10 mouse cellular contexts compared by ENCODE assay signal in the genomic region with DNA sequence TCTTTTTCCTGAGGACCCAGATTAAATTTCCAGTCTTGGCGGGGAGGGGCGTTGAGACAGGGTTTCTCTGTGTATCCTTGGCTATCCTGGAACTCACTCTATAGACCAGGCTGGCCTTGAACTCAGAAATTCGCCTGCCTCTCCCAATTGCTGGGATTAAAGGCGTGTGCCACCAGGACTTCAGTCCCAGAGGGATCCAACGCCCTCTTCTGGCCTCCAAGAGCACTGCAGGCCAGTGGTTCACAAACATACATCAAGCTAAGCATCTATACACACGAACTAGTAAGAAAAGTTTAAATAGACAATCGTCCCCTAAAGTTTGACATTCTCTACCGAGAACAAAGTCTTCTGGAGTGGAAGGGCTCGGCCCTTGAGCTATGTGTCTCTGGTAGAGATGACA.
DNase-seq lines count a peak whose midpoint lies in the region; ATAC-seq and TF ChIP-seq lines count a peak whose summit lies in the region.
"Had no signal": no experiment of that assay in that cellular context is flagged by ENCODE, and none has a peak within 500 bp of the region (broad histone marks: within the 10 kb centered on the region; RNA-seq: fewer than 3 reads in every experiment).

No protein-coding gene starts in this region.

- DNase-seq in kidney, adult 2 months, result peak; percentile 34
- peak; percentile 56 for DNase-seq in adrenal gland, postnatal 10 days
- no peak for DNase-seq in frontal cortex, postnatal 14 days (ENCODE audit: low spot score in 2 of 2)
- DNase-seq in Muller cell, postnatal 12 days (ENCODE audit: inconsistent ontology term), result no peak
- DNase-seq: gastrocnemius, postnatal 36 days had no signal

- no peak overlapping the region for H3K4me3 ChIP-seq in kidney, adult 2 months (ENCODE audit: insufficient read depth, low read depth, low read length)
- H3K4me3 ChIP-seq in kidney, embryonic 16.5 days (ENCODE audit: low read length), result no peak overlapping the region
- no peak overlapping the region for H3K4me3 ChIP-seq in E14TG2a.4 (replicated peaks; ENCODE audit: low read length)
- no peak overlapping the region for H3K4me3 ChIP-seq in forebrain, embryonic 13.5 days

- H3K27ac ChIP-seq in kidney, adult 2 months (ENCODE audit: insufficient read depth, low read depth, low read length), result no peak overlapping the region
- no peak overlapping the region for H3K27ac ChIP-seq in kidney, embryonic 16.5 days (ENCODE audit: low read length)
- no peak overlapping the region for H3K27ac ChIP-seq in forebrain, embryonic 13.5 days

- H3K36me3 ChIP-seq in kidney, adult 2 months (ENCODE audit: control insufficient read depth, insufficient read depth, low read length), result no peaks in the 10 kb centered on the region
- H3K36me3 ChIP-seq in kidney, embryonic 16.5 days (ENCODE audit: insufficient read depth, low read length), result no peaks in the 10 kb centered on the region
- peaks cover 84% of the 10 kb centered on the region for H3K36me3 ChIP-seq in E14TG2a.4 (ENCODE audit: insufficient read depth, low read length)
- peaks cover 20% of the 10 kb centered on the region for H3K36me3 ChIP-seq in forebrain, embryonic 13.5 days (ENCODE audit: poor library complexity, severe bottlenecking)

- H3K9ac ChIP-seq in kidney, embryonic 16.5 days (replicated peaks; ENCODE audit: low read length), result no peak overlapping the region
- no peak overlapping the region for H3K9ac ChIP-seq in forebrain, embryonic 13.5 days

- H3K9me3 ChIP-seq in kidney, embryonic 16.5 days (ENCODE audit: low read length), result no peaks in the 10 kb centered on the region
- H3K9me3 ChIP-seq in E14TG2a.4 (ENCODE audit: low read length), result no peaks in the 10 kb centered on the region
- H3K9me3 ChIP-seq in forebrain, embryonic 13.5 days (replicated peaks), result no peaks in the 10 kb centered on the region

- no peaks in the 10 kb centered on the region for H3K27me3 ChIP-seq in kidney, adult 2 months (replicated peaks; ENCODE audit: control insufficient read depth, insufficient read depth, low read length)
- no peaks in the 10 kb centered on the region for H3K27me3 ChIP-seq in kidney, embryonic 16.5 days (ENCODE audit: insufficient read depth, low read length)
- H3K27me3 ChIP-seq in E14TG2a.4 (ENCODE audit: insufficient read depth, low read length), result no peaks in the 10 kb centered on the region
- H3K27me3 ChIP-seq in forebrain, embryonic 13.5 days, result no peaks in the 10 kb centered on the region

- no peak for TF ChIP-seq POLR2A in kidney, adult 2 months (IDR thresholded peaks at IDR 0.05; ENCODE audit: low read depth, low read length)

- peak; percentile 61 for TF ChIP-seq CTCF in kidney, adult 2 months (conservative IDR thresholded peaks at IDR 0.05; ENCODE audit: insufficient read depth, insufficient read length, low read depth, low read length)
- TF ChIP-seq CTCF in E14TG2a.4 (conservative IDR thresholded peaks at IDR 0.05; ENCODE audit: low read length), result peak; percentile 88

- H3K4me1 ChIP-seq in kidney, adult 2 months (ENCODE audit: control insufficient read depth, insufficient read depth, low read length), result no peaks in the 10 kb centered on the region
- peaks cover 21% of the 10 kb centered on the region for H3K4me1 ChIP-seq in kidney, embryonic 16.5 days (ENCODE audit: insufficient read depth, low read length)
- peaks cover 60% of the 10 kb centered on the region for H3K4me1 ChIP-seq in E14TG2a.4 (replicated peaks; ENCODE audit: low read depth, low read length)
- no peaks in the 10 kb centered on the region for H3K4me1 ChIP-seq in forebrain, embryonic 13.5 days

- ATAC-seq in kidney, embryonic 16.5 days (ENCODE audit: low FRiP score, low TSS enrichment), result no peak
- peak; percentile 63; the same call in 1 of the 2 replicates for ATAC-seq in megakaryocyte progenitor cell, adult 5-6 weeks (replicated peaks; ENCODE audit: poor library complexity)
- ATAC-seq in forebrain, embryonic 13.5 days, result no peak
- ATAC-seq: midbrain, embryonic 16.5 days had no signal

- 78% methylated on average over 9 of the region's 9 CpGs for WGBS in kidney, adult 2 months
- 78% methylated on average over 9 of the region's 9 CpGs for WGBS in kidney, embryonic 16.5 days
- WGBS in forebrain, embryonic 13.5 days, result 73% methylated on average over 9 of the region's 9 CpGs

- no peak overlapping the region for H3K4me2 ChIP-seq in kidney, embryonic 16.5 days (replicated peaks; ENCODE audit: low read depth, low read length)
- H3K4me2 ChIP-seq in forebrain, embryonic 13.5 days, result no peak overlapping the region

Comparison
In these comparisons a context has a peak if more than half of its experiments do, and no peak if none do; other contexts are left out.
1. DNase-seq: peak in kidney, adult 2 months (single experiment) and adrenal gland, postnatal 10 days (single experiment); none in frontal cortex, postnatal 14 days (0 of 2) and Muller cell, postnatal 12 days (single experiment).